Mouse (Mus musculus): Measurements from ENCODE around the gene Spata4.
"Not testable (repeated sequence)": the region's sequence is repeated elsewhere in the genome, so short reads cannot be mapped to it uniquely, and the experiment has no call there.

Spata4 gene

GRCm38 (mm10) chr8:54600671-54601251 lies at the start of gene Spata4:
Spata4 (plus strand) TSS chr8:54600781.
- peak in 1 of 2 experiments; percentile 38 for DNase-seq

- DNase-seq = no peak
Measured at GRCm38 (mm10) chr8:54554921-54555320, 45.7 kb upstream of the Spata4 start.

GRCm38 (mm10) chr8:54562137-54562536 lies 38.4 kb upstream of the Spata4 start:
- DNase-seq = no peak

GRCm38 (mm10) chr8:54565181-54565580 lies 35.4 kb upstream of the Spata4 start:
- DNase-seq = no peak

- no peak for DNase-seq
Measured at GRCm38 (mm10) chr8:54565603-54566260, 34.8 kb upstream of the Spata4 start.

- no peak for DNase-seq
Measured at GRCm38 (mm10) chr8:54567168-54567567, 33.4 kb upstream of the Spata4 start.

- DNase-seq = no peak
Measured at GRCm38 (mm10) chr8:54570618-54571609, 29.7 kb upstream of the Spata4 start.

- DNase-seq = no peak
Measured at GRCm38 (mm10) chr8:54581436-54581835, 19.1 kb upstream of the Spata4 start.

GRCm38 (mm10) chr8:54582886-54583285 lies 17.7 kb upstream of the Spata4 start:
- DNase-seq = no peak

- DNase-seq = no peak
Measured at GRCm38 (mm10) chr8:54594634-54595033, 5.9 kb upstream of the Spata4 start.

- DNase-seq = no peak
Measured at GRCm38 (mm10) chr8:54596051-54596450, 4.5 kb upstream of the Spata4 start.

- no peak for DNase-seq
Measured at GRCm38 (mm10) chr8:54596940-54597339, 3.6 kb upstream of the Spata4 start.

- DNase-seq = no peak
Measured at GRCm38 (mm10) chr8:54597386-54597785, 3.2 kb upstream of the Spata4 start.

GRCm38 (mm10) chr8:54603440-54603839 lies 2.9 kb downstream of the Spata4 start:
- no peak for DNase-seq

- no peak for DNase-seq
Measured at GRCm38 (mm10) chr8:54609336-54609735, 8.8 kb downstream of the Spata4 start.

GRCm38 (mm10) chr8:54610238-54610637 lies 9.7 kb downstream of the Spata4 start:
- DNase-seq = peak in 1 of 2 experiments; percentile 39

- DNase-seq = not testable (repeated sequence)
Measured at GRCm38 (mm10) chr8:54616710-54617109, 16.1 kb downstream of the Spata4 start.

- DNase-seq = peak; percentile 4 to 38
Measured at GRCm38 (mm10) chr8:54638634-54639033, 38.1 kb downstream of the Spata4 start.

All from kidney, postnatal 25 days (tissue).